Mouse (Mus musculus) retina, postnatal 1 day (tissue): ENCODE data around the gene Gzmg.
"Not testable (repeated sequence)": the region's sequence is repeated elsewhere in the genome, so short reads cannot be mapped to it uniquely, and the experiment has no call there.

Experiments
- DNase-seq: peaks from one replicate; pipeline ENCODE4 v3.0.0-alpha.2; 2012

Gzmg gene

GRCm38 (mm10) chr14:56159479-56159878 lies at the start of gene Gzmg:
TSS of gene Gzmg (minus strand) at chr14:56159579.
- DNase-seq: not testable (repeated sequence)

- no peak for DNase-seq
These were observed 46.2 kb upstream of the Gzmg start for GRCm38 (mm10) chr14:56205613-56206012.

GRCm38 (mm10) chr14:56205021-56205420 lies 45.6 kb upstream of the Gzmg start:
- peak; percentile 57 for DNase-seq

GRCm38 (mm10) chr14:56203975-56204374 lies 44.6 kb upstream of the Gzmg start:
- peak; percentile 70 for DNase-seq

GRCm38 (mm10) chr14:56186946-56187345 lies 27.6 kb upstream of the Gzmg start:
- no peak for DNase-seq

- DNase-seq: no peak
These were observed 27.1 kb upstream of the Gzmg start for GRCm38 (mm10) chr14:56186521-56186920.

- peak; percentile 62 for DNase-seq
These were observed 18.3 kb upstream of the Gzmg start for GRCm38 (mm10) chr14:56177651-56178050.

GRCm38 (mm10) chr14:56174499-56174898 lies 15.1 kb upstream of the Gzmg start, which contains the start of gene Gzmn:
TSS of gene Gzmn (minus strand) at chr14:56174599.
- no peak for DNase-seq

- DNase-seq: no peak
These were observed 14.0 kb upstream of the Gzmg start for GRCm38 (mm10) chr14:56173396-56173795.

GRCm38 (mm10) chr14:56172744-56173143 lies 13.4 kb upstream of the Gzmg start:
- no peak for DNase-seq

GRCm38 (mm10) chr14:56168009-56168408 lies 8.6 kb upstream of the Gzmg start:
- no peak for DNase-seq

GRCm38 (mm10) chr14:56162109-56162508 lies 2.7 kb upstream of the Gzmg start:
- DNase-seq: no peak

GRCm38 (mm10) chr14:56155340-56155739 lies 4.0 kb downstream of the Gzmg start:
- DNase-seq: no peak

- peak; percentile 17 for DNase-seq
These were observed 25.7 kb downstream of the Gzmg start for GRCm38 (mm10) chr14:56133675-56134074.

- not testable (repeated sequence) for DNase-seq
These were observed 26.9 kb downstream of the Gzmg start, which contains the start of gene Gzmd for GRCm38 (mm10) chr14:56132508-56132907. TSS of gene Gzmd (minus strand) at chr14:56132608.

- DNase-seq: no peak
These were observed 31.0 kb downstream of the Gzmg start for GRCm38 (mm10) chr14:56128341-56128740.

- DNase-seq: no peak
These were observed 35.9 kb downstream of the Gzmg start for GRCm38 (mm10) chr14:56123516-56123915.

- no peak for DNase-seq
These were observed 38.9 kb downstream of the Gzmg start, which contains the start of gene Gzme for GRCm38 (mm10) chr14:56120525-56120924. TSS of gene Gzme (minus strand) at chr14:56120625.

GRCm38 (mm10) chr14:56115531-56116310 lies 43.7 kb downstream of the Gzmg start:
- not testable (repeated sequence) for DNase-seq
